20 mouse cellular contexts compared by ENCODE assay signal in the genomic region with DNA sequence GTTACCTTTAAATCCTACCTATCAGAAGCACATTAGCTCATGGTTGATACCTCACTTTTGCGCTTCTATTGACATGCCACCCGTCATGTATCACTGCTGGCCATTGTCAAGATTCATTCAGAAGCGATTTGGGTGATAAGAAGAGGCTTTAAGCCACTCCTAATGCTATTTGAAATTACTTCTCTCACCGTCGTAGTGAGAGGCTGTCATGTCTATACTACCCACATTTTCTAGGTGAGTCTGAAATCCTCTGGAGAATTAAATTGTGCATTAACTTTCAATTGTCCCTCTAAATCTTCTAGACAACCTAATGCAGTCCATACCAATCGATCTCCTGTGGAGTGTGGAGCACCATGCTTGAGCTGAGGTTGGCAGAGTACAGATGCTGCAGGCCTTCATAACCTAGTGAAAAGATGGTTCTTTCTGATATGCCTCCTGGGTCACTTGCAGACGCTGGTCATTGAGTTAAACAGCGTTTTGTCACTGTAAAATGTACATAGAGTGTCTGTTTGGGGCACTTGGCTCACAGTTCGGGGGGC.
A peak's percentile ranks its signal among the peaks of the same experiment; 100 is the strongest.
DNase-seq lines count a peak whose midpoint lies in the region; ATAC-seq lines count a peak whose summit lies in the region.
"Had no signal": no experiment of that assay in that cellular context is flagged by ENCODE, and none has a peak within 500 bp of the region (broad histone marks: within the 10 kb centered on the region; RNA-seq: fewer than 3 reads in every experiment).

No protein-coding gene starts in this region.

- H3K27ac ChIP-seq in kidney, embryonic 15.5 days = peak overlapping the region; percentile 73
- H3K27ac ChIP-seq in embryonic facial prominence, embryonic 10.5 days (replicated peaks) = peak overlapping the region; percentile 48; the same call in 1 of the 2 replicates
- peak overlapping the region; percentile 46; the same call in 1 of the 2 replicates for H3K27ac ChIP-seq in limb, embryonic 10.5 days
- H3K27ac ChIP-seq in neural tube, embryonic 13.5 days (replicated peaks) = peak overlapping the region; percentile 79
- H3K27ac ChIP-seq: embryonic facial prominence, embryonic 15.5 days; forebrain, embryonic 12.5 days; liver, embryonic 12.5 days; macrophage had no signal

- ATAC-seq in kidney, embryonic 15.5 days (replicated peaks; ENCODE audit: low FRiP score) = peak; percentile 40; the same call in 1 of the 2 replicates
- peak; percentile 71 for ATAC-seq in neural tube, embryonic 13.5 days (ENCODE audit: low read depth)
- ATAC-seq in activated CD4-positive, CD25-positive, alpha-beta regulatory T cell, adult 4 months = no peak
- ATAC-seq: intestine, embryonic 16.5 days; liver, embryonic 12.5 days had no signal

- peaks cover 8% of the 10 kb centered on the region for H3K4me1 ChIP-seq in kidney, embryonic 15.5 days
- H3K4me1 ChIP-seq in embryonic facial prominence, embryonic 10.5 days = peaks cover 37% of the 10 kb centered on the region
- H3K4me1 ChIP-seq in limb, embryonic 10.5 days = peaks cover 63% of the 10 kb centered on the region
- peaks cover 19% of the 10 kb centered on the region for H3K4me1 ChIP-seq in neural tube, embryonic 13.5 days (replicated peaks)
- H3K4me1 ChIP-seq: forebrain, embryonic 12.5 days; heart, embryonic 12.5 days; liver, embryonic 12.5 days had no signal

- no peaks in the 10 kb centered on the region for H3K36me3 ChIP-seq in kidney, embryonic 15.5 days
- no peaks in the 10 kb centered on the region for H3K36me3 ChIP-seq in embryonic facial prominence, embryonic 10.5 days (replicated peaks)
- no peaks in the 10 kb centered on the region for H3K36me3 ChIP-seq in limb, embryonic 10.5 days
- no peaks in the 10 kb centered on the region for H3K36me3 ChIP-seq in neural tube, embryonic 13.5 days
- H3K36me3 ChIP-seq: embryonic facial prominence, embryonic 15.5 days; forebrain, embryonic 12.5 days; heart, embryonic 12.5 days; liver, embryonic 12.5 days; lung, embryonic 15.5 days had no signal

- H3K9ac ChIP-seq in kidney, embryonic 15.5 days = no peak overlapping the region
- H3K9ac ChIP-seq in neural tube, embryonic 13.5 days = no peak overlapping the region
- H3K9ac ChIP-seq: embryonic facial prominence, embryonic 15.5 days; forebrain, embryonic 12.5 days; heart, embryonic 12.5 days; liver, embryonic 12.5 days; lung, embryonic 15.5 days had no signal

- no peaks in the 10 kb centered on the region for H3K9me3 ChIP-seq in kidney, embryonic 15.5 days (replicated peaks)
- H3K9me3 ChIP-seq in embryonic facial prominence, embryonic 10.5 days = no peaks in the 10 kb centered on the region
- no peaks in the 10 kb centered on the region for H3K9me3 ChIP-seq in limb, embryonic 10.5 days (replicated peaks)
- H3K9me3 ChIP-seq in neural tube, embryonic 13.5 days = no peaks in the 10 kb centered on the region
- H3K9me3 ChIP-seq: embryonic facial prominence, embryonic 15.5 days; forebrain, embryonic 12.5 days; heart, embryonic 12.5 days; liver, embryonic 12.5 days; lung, embryonic 15.5 days had no signal

- no peak for DNase-seq in kidney, adult 9 months
- no peak for DNase-seq in embryonic facial prominence, embryonic 10.5 days (ENCODE audit: low spot score)
- DNase-seq in limb, embryonic 10.5 days (ENCODE audit: low spot score) = no peak
- no peak for DNase-seq in layer of hippocampus, postnatal 14 days (ENCODE audit: low spot score in 2 of 2)
- DNase-seq: adrenal gland, postnatal 14 days; B cell, adult 2 months; cerebellum, adult 2 months; heart, postnatal 36 days; kidney, postnatal 36 days; thymus, postnatal 36 days had no signal

- WGBS in kidney, embryonic 15.5 days = 85% methylated on average over 9 of the region's 9 CpGs
- 90% methylated on average over 9 of the region's 9 CpGs for WGBS in embryonic facial prominence, embryonic 10.5 days
- 91% methylated on average over 9 of the region's 9 CpGs for WGBS in limb, embryonic 10.5 days
- 70% methylated on average over 9 of the region's 9 CpGs for WGBS in neural tube, embryonic 13.5 days

- H3K4me3 ChIP-seq in kidney, embryonic 15.5 days (replicated peaks) = no peak overlapping the region
- H3K4me3 ChIP-seq in embryonic facial prominence, embryonic 10.5 days = no peak overlapping the region
- no peak overlapping the region for H3K4me3 ChIP-seq in limb, embryonic 10.5 days
- H3K4me3 ChIP-seq in neural tube, embryonic 13.5 days = no peak overlapping the region
- H3K4me3 ChIP-seq: embryonic facial prominence, embryonic 15.5 days; forebrain, embryonic 12.5 days; heart, embryonic 12.5 days; liver, embryonic 12.5 days; lung, embryonic 15.5 days had no signal

- peak overlapping the region; percentile 40; the same call in 1 of the 2 replicates for H3K4me2 ChIP-seq in kidney, embryonic 15.5 days
- peak overlapping the region; percentile 31 for H3K4me2 ChIP-seq in neural tube, embryonic 13.5 days
- H3K4me2 ChIP-seq: forebrain, embryonic 12.5 days; heart, embryonic 12.5 days; liver, embryonic 12.5 days had no signal

- H3K27me3 ChIP-seq in kidney, embryonic 15.5 days = no peaks in the 10 kb centered on the region
- H3K27me3 ChIP-seq in embryonic facial prominence, embryonic 10.5 days (replicated peaks; ENCODE audit: low read depth, poor library complexity, severe bottlenecking) = no peaks in the 10 kb centered on the region
- no peaks in the 10 kb centered on the region for H3K27me3 ChIP-seq in limb, embryonic 10.5 days (ENCODE audit: low read depth, poor library complexity, severe bottlenecking)
- H3K27me3 ChIP-seq in neural tube, embryonic 13.5 days = no peaks in the 10 kb centered on the region
- H3K27me3 ChIP-seq: embryonic facial prominence, embryonic 15.5 days; forebrain, embryonic 12.5 days; heart, embryonic 12.5 days; liver, embryonic 12.5 days; lung, embryonic 15.5 days had no signal
